Mouse (Mus musculus) kidney, postnatal 14 days (tissue): ENCODE results near the gene Dok7.

Experiments
- DNase-seq: peaks from one replicate; pipeline ENCODE4 v3.0.0; 2022; ENCODE audit warnings: mixed read lengths

The Dok7 gene

GRCm38 (mm10) chr5:35056604-35057432 lies at the start of gene Dok7:
TSS of gene Dok7 (plus strand) at chr5:35056766.
- DNase-seq, result peak; percentile 72

- DNase-seq, result no peak
Measured at GRCm38 (mm10) chr5:35009163-35009562, 47.4 kb upstream of the Dok7 start.

- no peak for DNase-seq
Measured at GRCm38 (mm10) chr5:35010656-35011055, 45.9 kb upstream of the Dok7 start.

- DNase-seq, result no peak
Measured at GRCm38 (mm10) chr5:35011156-35011923, 45.2 kb upstream of the Dok7 start.

- DNase-seq, result no peak
Measured at GRCm38 (mm10) chr5:35014036-35014435, 42.5 kb upstream of the Dok7 start.

- DNase-seq, result no peak
Measured at GRCm38 (mm10) chr5:35019673-35020300, 36.8 kb upstream of the Dok7 start.

GRCm38 (mm10) chr5:35020410-35021241 lies 35.9 kb upstream of the Dok7 start:
- DNase-seq, result no peak

GRCm38 (mm10) chr5:35024975-35025374 lies 31.6 kb upstream of the Dok7 start:
- DNase-seq, result peak; percentile 77

GRCm38 (mm10) chr5:35029303-35029702 lies 27.3 kb upstream of the Dok7 start:
- no peak for DNase-seq

GRCm38 (mm10) chr5:35029755-35030154 lies 26.8 kb upstream of the Dok7 start:
- no peak for DNase-seq

GRCm38 (mm10) chr5:35033068-35033467 lies 23.5 kb upstream of the Dok7 start:
- DNase-seq, result peak; percentile 43

GRCm38 (mm10) chr5:35033619-35034018 lies 22.9 kb upstream of the Dok7 start:
- DNase-seq, result no peak

GRCm38 (mm10) chr5:35035141-35035540 lies 21.4 kb upstream of the Dok7 start:
- no peak for DNase-seq

GRCm38 (mm10) chr5:35035795-35036194 lies 20.8 kb upstream of the Dok7 start:
- peak; percentile 32 for DNase-seq

- DNase-seq, result no peak
Measured at GRCm38 (mm10) chr5:35037438-35037837, 19.1 kb upstream of the Dok7 start.

GRCm38 (mm10) chr5:35041268-35041829 lies 15.2 kb upstream of the Dok7 start, which contains the start of gene Hgfac:
TSS of gene Hgfac (plus strand) at chr5:35041509.
- DNase-seq, result peak; percentile 91

- DNase-seq, result no peak
Measured at GRCm38 (mm10) chr5:35042431-35043109, 14.0 kb upstream of the Dok7 start.

- DNase-seq, result peak; percentile 89
Measured at GRCm38 (mm10) chr5:35043110-35043451, 13.5 kb upstream of the Dok7 start.

GRCm38 (mm10) chr5:35050541-35050940 lies 6.0 kb upstream of the Dok7 start:
- no peak for DNase-seq

GRCm38 (mm10) chr5:35054628-35055027 lies 1.9 kb upstream of the Dok7 start:
- DNase-seq, result no peak

GRCm38 (mm10) chr5:35055076-35055475 lies 1.5 kb upstream of the Dok7 start:
- peak; percentile 52 for DNase-seq

GRCm38 (mm10) chr5:35057582-35057981 lies 1.0 kb downstream of the Dok7 start:
- no peak for DNase-seq
